Mouse (Mus musculus): ENCODE measurements at regions not wholly inside any gene's neighbourhood (a gene's known extent, or its start where the extent isn't known, plus 50 kb on each side); places are given as distances from the start of the nearest gene placed in this dataset.

- no peak for DNase-seq (ENCODE audit: low spot score in 2 of 2)
Observed at GRCm38 (mm10) chr12:12645183-12645582, 296.5 kb downstream of the Mycn start.

GRCm38 (mm10) chr12:12643247-12643963 is 298.3 kb downstream of the Mycn start:
- no peak for DNase-seq (ENCODE audit: low spot score in 2 of 2)

DNA sequence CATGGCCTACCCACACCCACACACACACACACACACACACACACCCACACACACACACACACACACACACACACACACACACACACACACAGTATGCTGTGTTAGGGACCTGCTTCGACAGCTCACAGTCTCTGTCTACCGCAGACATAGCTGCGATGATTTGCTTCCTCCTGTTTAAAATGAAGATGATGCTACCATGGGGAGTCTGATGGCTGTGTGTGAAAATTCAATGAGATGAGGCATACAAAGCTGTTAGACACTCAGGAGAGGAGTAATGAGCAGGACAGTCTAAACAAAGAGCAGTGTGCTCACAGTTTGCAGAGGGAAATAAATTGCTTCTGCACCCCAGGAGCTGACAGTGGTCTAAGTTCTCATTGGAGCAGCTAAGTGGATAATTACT is 306.4 kb downstream of the Mycn start:
- no peak for DNase-seq (ENCODE audit: low spot score in 2 of 2)

DNA sequence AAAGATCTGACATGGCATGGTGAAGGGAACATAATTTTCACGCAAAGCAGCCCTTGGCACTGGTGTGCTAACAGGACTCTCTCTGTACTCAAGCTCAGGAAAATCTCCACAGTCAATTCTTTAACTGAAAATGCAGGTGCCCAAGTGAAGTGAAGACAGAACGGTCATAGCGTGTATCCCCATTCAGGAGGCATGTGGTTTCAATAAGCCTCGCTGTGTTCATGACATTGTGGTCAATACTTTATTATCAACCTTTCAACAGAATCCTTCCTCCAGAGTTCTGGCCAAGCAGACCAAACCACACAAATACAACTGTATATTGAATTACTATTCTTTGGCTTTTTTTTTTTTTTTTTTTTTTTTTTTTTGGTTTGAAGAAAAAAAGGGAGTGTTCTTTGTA is 314.1 kb downstream of the Mycn start:
- no peak for DNase-seq (ENCODE audit: low spot score in 2 of 2)

- no peak for DNase-seq (ENCODE audit: low spot score in 2 of 2)
Observed at GRCm38 (mm10) chr12:12625788-12626187, 315.9 kb downstream of the Mycn start.

DNA sequence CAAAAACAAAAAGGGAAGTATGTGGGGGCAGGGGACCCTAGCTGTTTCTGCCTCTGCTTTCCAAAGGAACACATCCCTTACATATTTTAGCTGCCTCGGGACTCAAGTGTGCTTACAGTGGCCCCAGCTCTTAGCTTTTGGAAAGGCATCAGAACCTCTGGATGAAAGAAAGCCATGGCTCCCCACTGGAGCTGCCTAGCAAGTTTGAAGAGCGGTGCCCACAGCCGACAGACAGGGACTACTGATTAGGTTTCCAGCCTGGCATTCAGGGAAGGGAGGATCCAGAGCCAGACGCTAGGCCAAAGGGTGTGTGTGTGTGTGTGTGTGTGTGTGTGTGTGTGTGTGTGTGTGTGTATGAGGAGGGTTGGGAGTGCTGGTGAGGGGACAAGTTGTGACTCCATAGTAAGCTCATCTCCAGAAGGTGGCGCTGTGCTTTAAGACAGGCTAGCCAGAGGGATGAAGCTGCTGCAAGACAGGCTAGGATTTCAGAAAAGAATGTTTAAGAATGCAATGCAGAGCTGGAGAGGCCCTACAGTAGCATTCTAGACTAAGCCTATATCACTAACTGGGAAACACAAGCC is 318.9 kb downstream of the Mycn start:
- peak; percentile 79 to 88 for DNase-seq (ENCODE audit: low spot score in 2 of 2)

- DNase-seq (ENCODE audit: low spot score in 2 of 2), result no peak
Observed at GRCm38 (mm10) chr12:12621506-12621905, 320.2 kb downstream of the Mycn start.

GRCm38 (mm10) chr12:12620316-12620715 is 321.4 kb downstream of the Mycn start:
- peak in 1 of 2 experiments; percentile 13 for DNase-seq (ENCODE audit: low spot score in 2 of 2)

DNA sequence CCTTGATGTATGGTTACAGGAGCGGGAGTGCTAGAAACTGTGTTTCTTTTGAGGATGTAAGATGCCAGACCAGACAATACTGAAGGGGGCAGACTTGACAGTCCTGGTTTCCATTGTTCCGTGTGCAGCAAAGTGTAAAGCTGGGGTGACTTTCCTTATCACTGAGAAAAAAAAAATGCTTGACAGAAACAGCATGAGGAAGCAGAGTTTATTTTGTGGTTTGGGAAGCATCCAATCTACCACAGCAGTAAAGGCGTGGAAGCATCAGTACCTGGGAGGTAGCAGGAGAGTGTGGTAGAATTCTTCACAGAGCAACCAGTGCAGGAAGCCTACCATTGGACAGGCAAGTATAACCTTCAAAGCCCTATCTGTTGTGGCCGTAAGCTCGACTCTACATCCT is 322.3 kb downstream of the Mycn start:
- DNase-seq (ENCODE audit: low spot score in 2 of 2), result no peak

DNA sequence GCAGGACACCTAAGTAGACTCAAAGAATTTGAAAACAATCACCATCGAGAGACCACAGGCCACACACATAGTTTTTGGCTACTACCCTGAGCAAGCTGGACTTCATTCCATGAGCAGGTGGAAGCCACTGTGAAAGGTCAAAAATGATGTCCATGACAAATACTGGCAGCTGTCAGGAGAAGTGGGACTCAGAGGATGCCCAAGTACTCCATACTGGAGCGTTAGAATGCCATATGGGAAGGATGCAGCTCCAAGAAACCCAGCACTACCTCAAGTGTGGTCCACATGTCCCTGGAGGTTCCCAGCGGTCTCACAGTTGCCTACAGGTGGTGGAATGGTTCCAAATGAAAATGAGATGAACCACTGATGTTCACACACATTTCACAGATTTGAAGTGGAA is 329.2 kb downstream of the Mycn start:
- DNase-seq (ENCODE audit: low spot score in 2 of 2), result no peak

DNA sequence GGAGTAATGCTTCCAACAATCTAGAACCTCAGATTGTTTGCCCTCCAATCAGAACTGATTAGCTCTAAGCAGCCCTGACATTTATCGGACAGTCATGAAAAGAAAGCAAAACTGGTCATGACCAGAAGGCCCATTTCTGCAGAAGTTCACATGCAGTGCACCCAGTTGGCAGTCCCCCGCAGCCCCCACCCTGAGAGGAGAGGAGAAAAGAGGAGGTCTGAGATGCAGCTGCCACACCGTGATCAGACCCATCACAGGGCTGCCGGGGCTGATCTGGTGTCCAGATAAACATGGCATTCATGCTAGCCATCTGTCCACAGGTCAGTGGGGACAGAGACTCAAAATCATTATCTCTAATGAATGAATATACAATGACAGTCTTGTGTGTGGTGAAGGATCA is 330.9 kb downstream of the Mycn start:
- DNase-seq (ENCODE audit: low spot score in 2 of 2), result no peak

DNA sequence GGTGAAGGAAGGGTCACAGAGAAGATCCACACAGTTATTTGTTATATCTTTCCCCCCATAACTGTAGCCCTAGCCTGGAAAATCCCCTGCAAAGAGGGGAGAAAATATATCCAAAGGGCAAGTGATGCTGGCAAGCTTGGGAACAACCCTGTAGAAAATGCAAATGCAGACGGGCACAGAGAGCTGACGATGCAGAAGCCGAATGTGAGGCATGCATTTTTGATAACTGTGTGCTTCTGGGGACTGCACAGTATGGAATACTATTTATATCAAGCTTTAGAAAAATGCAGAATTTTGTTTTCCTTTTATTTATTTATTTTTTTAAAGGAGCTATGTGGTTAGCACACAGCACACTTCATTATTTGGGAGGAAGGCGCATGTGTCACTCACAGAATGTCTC is 333.7 kb downstream of the Mycn start:
- no peak for DNase-seq (ENCODE audit: low spot score in 2 of 2)

DNA sequence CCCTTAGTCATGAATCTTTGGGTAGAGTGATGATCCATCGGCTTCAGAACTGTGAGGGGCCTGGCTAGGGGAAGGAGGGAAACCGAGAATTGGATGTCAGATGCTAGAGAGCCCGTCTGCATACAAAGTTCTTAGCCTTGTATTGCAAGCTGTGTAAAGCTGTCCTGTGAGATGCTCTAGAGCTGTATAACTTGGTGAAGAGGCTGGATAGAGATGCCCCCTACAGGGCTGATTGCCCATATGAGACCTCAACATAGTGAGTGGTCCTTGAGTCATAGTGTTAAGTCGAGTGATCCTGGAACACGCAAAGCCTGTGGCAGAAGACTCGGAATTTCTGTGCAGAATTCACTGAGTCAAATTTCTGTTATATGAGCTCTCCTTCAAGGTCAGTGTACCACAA is 334.8 kb downstream of the Mycn start:
- no peak for DNase-seq (ENCODE audit: low spot score in 2 of 2)

DNA sequence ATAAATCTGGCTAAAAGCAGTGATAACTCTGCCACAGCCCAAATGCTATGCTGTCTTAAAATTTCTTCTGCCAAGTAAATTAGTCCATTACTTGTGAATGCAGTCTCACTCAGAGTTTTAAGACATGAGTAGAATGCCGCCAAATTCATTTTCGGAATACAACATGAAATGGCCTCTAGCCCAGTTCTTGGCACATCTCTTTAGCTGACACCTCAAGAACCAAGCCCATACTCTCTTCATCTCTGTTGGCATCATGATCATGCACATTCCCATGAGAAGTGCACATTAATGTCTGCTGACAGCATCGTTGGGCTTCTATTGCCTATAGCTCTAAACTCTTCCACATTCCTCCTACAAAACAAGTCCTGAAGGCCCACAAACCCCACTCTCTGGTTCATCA is 336.2 kb downstream of the Mycn start:
- DNase-seq (ENCODE audit: low spot score in 2 of 2), result no peak

GRCm38 (mm10) chr12:12601362-12601761 is 339.4 kb downstream of the Fam49a start:
- DNase-seq (ENCODE audit: low spot score in 2 of 2), result no peak

GRCm38 (mm10) chr12:12595399-12595798 is 333.5 kb downstream of the Fam49a start:
- DNase-seq (ENCODE audit: low spot score in 2 of 2), result no peak

DNA sequence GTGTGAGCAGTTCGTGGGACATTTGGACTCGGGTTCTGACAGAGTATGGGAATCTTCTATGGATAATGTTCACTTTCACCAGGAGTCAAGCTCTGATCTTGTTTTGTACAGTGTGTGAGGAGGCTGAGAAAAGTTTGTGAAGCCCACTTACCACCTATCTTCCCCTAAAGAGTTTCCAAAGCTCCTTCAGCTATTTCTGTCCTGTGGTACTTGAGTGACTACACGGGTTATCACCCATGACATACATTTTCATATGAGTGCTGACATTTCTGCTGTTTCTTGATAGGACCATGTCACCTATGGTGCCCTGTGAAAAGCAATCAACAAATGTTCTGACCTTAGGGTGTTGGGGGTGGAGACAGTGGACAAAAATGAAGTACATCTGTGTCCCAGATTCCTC is 332.6 kb downstream of the Fam49a start:
- DNase-seq (ENCODE audit: low spot score in 2 of 2), result no peak

GRCm38 (mm10) chr12:12593343-12593742 is 331.4 kb downstream of the Fam49a start:
- no peak for DNase-seq (ENCODE audit: low spot score in 2 of 2)

DNA sequence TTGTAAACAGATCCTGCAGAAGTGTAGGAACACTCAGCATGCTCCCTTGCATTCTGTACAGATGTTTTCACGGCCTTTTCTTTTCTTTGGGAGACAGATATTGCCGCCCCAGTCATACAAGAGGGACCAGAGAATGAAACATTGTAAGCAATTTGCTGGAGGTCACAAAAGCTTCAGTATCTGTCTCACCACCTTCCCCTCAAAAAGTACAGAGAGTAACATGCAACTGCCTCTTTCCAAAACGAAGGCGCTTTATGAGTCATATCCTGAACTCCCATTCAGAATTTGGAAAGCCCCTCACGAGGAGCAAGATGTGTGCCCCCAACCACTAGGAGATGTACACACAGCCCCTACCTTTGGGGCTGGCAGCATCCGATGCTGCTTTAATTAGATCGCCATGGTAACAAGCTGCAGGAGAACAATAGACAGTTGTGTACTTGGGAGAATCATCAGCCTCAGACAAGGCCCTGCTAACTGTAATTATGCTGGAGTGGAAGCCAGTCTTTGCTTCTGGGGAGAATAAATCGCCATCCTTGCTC is 328.9 kb downstream of the Fam49a start:
- peak; percentile 35 to 37 for DNase-seq (ENCODE audit: low spot score in 2 of 2)

- no peak for DNase-seq (ENCODE audit: low spot score in 2 of 2)
Observed at GRCm38 (mm10) chr12:12588771-12589370, 326.9 kb downstream of the Fam49a start.

- DNase-seq (ENCODE audit: low spot score in 2 of 2), result no peak
Observed at GRCm38 (mm10) chr12:12586436-12586835, 324.5 kb downstream of the Fam49a start.

All from layer of hippocampus, postnatal 14 days (tissue).